Mouse (Mus musculus) erythroblast, embryonic 14.5 days (primary cell): Measurements from ENCODE around the gene Zkscan6.

Experiments
- GATA1 ChIP-seq: IDR thresholded peaks from 2 replicates; pipeline ENCODE4 v1.6.1; 2012; ENCODE audit warnings: low read length, inconsistent platforms, mixed read lengths
- TAL1 ChIP-seq: IDR thresholded peaks from 3 replicates; pipeline ENCODE4 v1.6.1; 2012; ENCODE audit warnings: low read length, inconsistent platforms, mixed read lengths

DNA sequence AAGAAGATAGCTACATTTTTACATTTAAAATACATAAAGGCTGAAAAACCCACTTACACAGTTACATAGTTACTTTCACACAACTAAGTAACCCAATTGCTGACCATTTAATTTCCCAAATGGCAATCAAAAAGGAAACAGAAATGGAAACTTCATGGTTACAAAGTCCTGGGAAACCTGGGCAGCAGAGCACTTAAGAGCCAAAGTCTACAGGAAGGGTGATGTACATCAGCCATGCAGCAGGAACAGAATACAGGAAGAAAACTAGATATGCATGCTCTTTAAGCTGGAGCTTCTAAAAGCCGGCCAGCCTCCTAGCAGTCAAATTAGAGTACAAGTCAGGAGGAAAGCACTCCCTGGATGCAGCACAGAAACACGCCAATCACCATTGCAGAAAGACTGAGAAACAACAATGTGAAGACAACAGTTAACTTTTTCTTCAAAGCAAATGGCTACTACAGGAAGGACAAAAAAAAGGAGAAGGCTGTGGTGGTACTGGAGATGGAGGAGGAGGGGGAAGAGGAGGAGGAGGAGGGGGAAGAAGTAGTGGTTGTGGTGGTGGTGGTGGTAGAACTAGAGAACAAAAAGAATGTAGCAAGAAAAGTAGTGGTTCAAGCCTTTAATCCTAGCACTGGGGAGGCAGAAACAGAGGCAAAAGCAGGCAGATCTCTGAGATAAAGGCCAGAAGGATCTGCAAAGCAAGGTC is 29.9 kb upstream of the Zkscan6 start:
- TF ChIP-seq GATA1 (no peak; the same call in 1 of the 2 replicates), TAL1 (no peak)
